Mouse (Mus musculus) CH12.LX (cell line): ENCODE data around the gene Crat. TPM values are rescaled to one million over a fixed set of nuclear protein-coding genes. Genes with fewer than 3 reads are reported as not detected.

Source experiments
- DNase-seq: peaks from one replicate; pipeline ENCODE4 v3.0.0-alpha.2; 2013; ENCODE audit errors: extremely low read depth
- H3K27ac ChIP-seq: 2 replicates; pipeline ENCODE4 v1.5.1; 2012; ENCODE audit warnings: low read depth, mild to moderate bottlenecking, control low read depth, moderate library complexity; ENCODE audit not compliant: insufficient read depth
- H3K27me3 ChIP-seq: replicated peaks from 2 replicates; pipeline ENCODE3; 2012; ENCODE audit warnings: inconsistent platforms
- H3K36me3 ChIP-seq, 2 experiments: replicated peaks in 1 of 2; 2 replicates each; pipeline versions ENCODE3 to v1.6.1; 2012; ENCODE audit warnings: inconsistent platforms in 1 of 2, low read length in 1 of 2, mild to moderate bottlenecking in 1 of 2, mixed read lengths in 1 of 2, moderate library complexity in 1 of 2; ENCODE audit not compliant: control insufficient read depth in 1 of 2, insufficient read depth in 1 of 2
- H3K4me1 ChIP-seq, 2 experiments: 2 replicates each; pipeline ENCODE4 v1.6.1; 2012; ENCODE audit warnings: inconsistent platforms in 1 of 2, moderate library complexity in 1 of 2; ENCODE audit not compliant: insufficient read depth in 2 of 2, control insufficient read depth in 1 of 2
- H3K4me2 ChIP-seq: 2 replicates; pipeline ENCODE4 v1.6.1; 2012; ENCODE audit warnings: low read depth, mild to moderate bottlenecking, control low read depth; ENCODE audit not compliant: poor library complexity, insufficient read depth, severe bottlenecking
- H3K4me3 ChIP-seq, 3 experiments: fragments of 150-350 bp in 1 of 3; sonication (generic) in 1 of 3; replicated peaks in 1 of 3; 2 replicates each; pipeline versions ENCODE3 to v1.5.1; 2011 to 2012; ENCODE audit warnings: low read depth in 2 of 3, low read length in 2 of 3, mild to moderate bottlenecking in 2 of 3, moderate library complexity in 2 of 3, control low read depth in 1 of 3, improper control_type of control experiment in 1 of 3, inconsistent platforms in 1 of 3, mixed read lengths in 1 of 3; ENCODE audit not compliant: poor library complexity in 1 of 3
- H3K79me2 ChIP-seq: replicated peaks from 2 replicates; pipeline ENCODE4 v1.6.1; 2012; ENCODE audit warnings: mild to moderate bottlenecking, moderate library complexity; ENCODE audit not compliant: control insufficient read depth, poor library complexity, insufficient read depth, severe bottlenecking; ENCODE audit errors: extremely low read depth
- H3K9ac ChIP-seq: 2 replicates; pipeline ENCODE4 v1.6.1; 2012; ENCODE audit warnings: low read depth, mild to moderate bottlenecking, control low read depth, moderate library complexity; ENCODE audit not compliant: insufficient read depth
- H3K9me3 ChIP-seq: replicated peaks from 2 replicates; pipeline ENCODE3; 2012; ENCODE audit warnings: low read length, inconsistent platforms, mixed read lengths
- CHD2 ChIP-seq: IDR thresholded peaks from 2 replicates; pipeline ENCODE4 v1.6.1; 2011; ENCODE audit warnings: low read length, improper control_type of control experiment
- E2F4 ChIP-seq: IDR thresholded peaks from 2 replicates; pipeline ENCODE4 v1.6.1; 2011; ENCODE audit warnings: low read depth, low read length, improper control_type of control experiment; ENCODE audit not compliant: insufficient replicate concordance
- ELF1 ChIP-seq: IDR thresholded peaks from 2 replicates; pipeline ENCODE4 v1.6.1; 2014; ENCODE audit warnings: low read depth, mild to moderate bottlenecking, inconsistent platforms, low read length, improper control_type of control experiment
- EP300 ChIP-seq: IDR thresholded peaks from 2 replicates; pipeline ENCODE4 v1.6.1; 2011; ENCODE audit warnings: low read length, improper control_type of control experiment
- IRF4 ChIP-seq: IDR thresholded peaks from 2 replicates; pipeline ENCODE4 v1.6.1; 2014; ENCODE audit warnings: low read depth, mild to moderate bottlenecking, inconsistent platforms, low read length, improper control_type of control experiment
- JUND ChIP-seq: conservative IDR thresholded peaks from 2 replicates; pipeline ENCODE4 v1.6.1; 2011; ENCODE audit warnings: low read depth, low read length, improper control_type of control experiment
- KAT2A ChIP-seq: IDR thresholded peaks from 2 replicates; pipeline ENCODE4 v1.6.1; 2012; ENCODE audit warnings: low read length, improper control_type of control experiment, inconsistent platforms; ENCODE audit not compliant: insufficient replicate concordance
- MAX ChIP-seq: IDR thresholded peaks from 2 replicates; pipeline ENCODE4 v1.6.1; 2011; ENCODE audit warnings: low read length, improper control_type of control experiment
- MEF2A ChIP-seq: IDR thresholded peaks from 2 replicates; pipeline ENCODE4 v1.6.1; 2014; ENCODE audit warnings: low read depth, mild to moderate bottlenecking, inconsistent platforms, low read length, improper control_type of control experiment, borderline replicate concordance
- MXI1 ChIP-seq: IDR thresholded peaks from 2 replicates; pipeline ENCODE4 v1.6.1; 2011; ENCODE audit warnings: mild to moderate bottlenecking, low read depth, low read length, improper control_type of control experiment
- MYC ChIP-seq: IDR thresholded peaks from 2 replicates; pipeline ENCODE4 v1.6.1; 2011; ENCODE audit warnings: low read depth, mild to moderate bottlenecking, improper control_type of control experiment, low read length
- NELFE ChIP-seq: IDR thresholded peaks from 2 replicates; pipeline ENCODE4 v1.6.1; 2011; ENCODE audit warnings: low read depth, low read length, improper control_type of control experiment
- POLR2A ChIP-seq: IDR thresholded peaks from 2 replicates; pipeline ENCODE4 v1.6.1; 2011; ENCODE audit warnings: low read depth, mild to moderate bottlenecking, improper control_type of control experiment, low read length
- RAD21 ChIP-seq: IDR thresholded peaks from 2 replicates; pipeline ENCODE4 v1.6.1; 2011; ENCODE audit warnings: low read depth, mild to moderate bottlenecking, low read length, improper control_type of control experiment, moderate library complexity
- RCOR1 ChIP-seq: conservative IDR thresholded peaks from 2 replicates; pipeline ENCODE4 v1.6.1; 2012; ENCODE audit warnings: low read depth, mild to moderate bottlenecking, inconsistent platforms, low read length, improper control_type of control experiment
- SIN3A ChIP-seq: IDR thresholded peaks from 2 replicates; pipeline ENCODE4 v1.6.1; 2012; ENCODE audit warnings: low read length, improper control_type of control experiment, inconsistent platforms
- SMC3 ChIP-seq: IDR thresholded peaks from 2 replicates; pipeline ENCODE4 v1.6.1; 2011; ENCODE audit warnings: low read depth, low read length, improper control_type of control experiment
- TBP ChIP-seq: conservative IDR thresholded peaks from 2 replicates; pipeline ENCODE4 v1.6.1; 2011; ENCODE audit warnings: low read depth, low read length, improper control_type of control experiment
- UBTF ChIP-seq: IDR thresholded peaks from 2 replicates; pipeline ENCODE4 v1.6.1; 2012; ENCODE audit warnings: low read depth, mild to moderate bottlenecking, inconsistent platforms, low read length, improper control_type of control experiment, moderate library complexity
- USF1 ChIP-seq: IDR thresholded peaks from 2 replicates; pipeline ENCODE4 v1.6.1; 2014; ENCODE audit warnings: low read depth, mild to moderate bottlenecking, inconsistent platforms, low read length, improper control_type of control experiment
- USF2 ChIP-seq: conservative IDR thresholded peaks from 2 replicates; pipeline ENCODE4 v1.6.1; 2011; ENCODE audit warnings: low read depth, low read length, improper control_type of control experiment
- ZC3H11A ChIP-seq: IDR thresholded peaks from 2 replicates; pipeline ENCODE4 v1.6.1; 2012; ENCODE audit warnings: low read depth, mild to moderate bottlenecking, inconsistent platforms, low read length, improper control_type of control experiment
- ZKSCAN1 ChIP-seq: IDR thresholded peaks from 2 replicates; pipeline ENCODE4 v1.6.1; 2012; ENCODE audit warnings: low read depth, inconsistent platforms, low read length, improper control_type of control experiment, borderline replicate concordance
- ZNF384 ChIP-seq: IDR thresholded peaks from 2 replicates; pipeline ENCODE4 v1.6.1; 2012; ENCODE audit warnings: low read depth, low read length, improper control_type of control experiment, inconsistent platforms
- dilution Hi-C: fragments of 300-500 bp; cut with MboI; formaldehyde crosslinking; loops from 2 replicates; pipeline ENCODE4 v1.14.3; 2020; ENCODE audit warnings: low sequenced_read_pairs; ENCODE audit not compliant: extremely low pct_unique_long_range_greater_than_20kb, extremely low pct_ligation_motif_present
- in situ Hi-C: fragments of 300-500 bp; cut with MboI; formaldehyde crosslinking; loops from 3 replicates; pipeline ENCODE4 v1.14.3; 2019; ENCODE audit warnings: low sequenced_read_pairs, low pct_ligation_motif_present, low pct_unique_long_range_greater_than_20kb, mixed read lengths
- polyA plus RNA-seq: library from polyadenylated mRNA; unstranded; fragments of >175 nt; gene quantifications from 2 replicates; pipeline ENCODE4 v1.2.1, GENCODE M21; 2012; ENCODE audit warnings: low read depth; ENCODE audit not compliant: insufficient read length
- total RNA-seq, 2 experiments: library from RNA; depleted of rRNA; stranded (reverse); fragments of 300-350 nt in 1 of 2; fragments of >200 nt in 1 of 2; gene quantifications; 2 replicates each; pipeline ENCODE4 v1.2.3; 2012 to 2014

Crat gene
- total and polyA plus RNA-seq, 3 experiments: 1.7 to 4.5 (median 4.2) TPM

GRCm38 (mm10) chr2:30381377-30381725, 34.3 kb downstream of the Crat start:
- H3K4me1 ChIP-seq: no peaks in the 10 kb centered on the region
- no peak overlapping the region for H3K4me3 ChIP-seq
- DNase-seq: no peak
- H3K27me3 ChIP-seq: no peaks in the 10 kb centered on the region
- no peaks in the 10 kb centered on the region for H3K79me2 ChIP-seq
- peaks cover 58 to 94% of the 10 kb centered on the region in 2 experiments for H3K36me3 ChIP-seq
- no peak overlapping the region for H3K4me2 ChIP-seq
- H3K9ac ChIP-seq: no peak overlapping the region
- dilution Hi-C loops: no loop called here
- no peaks in the 10 kb centered on the region for H3K9me3 ChIP-seq
- no peak overlapping the region for H3K27ac ChIP-seq
- TF ChIP-seq MAX: no peak
- TF ChIP-seq MXI1: no peak
- no peak for TF ChIP-seq USF2
- TF ChIP-seq ZKSCAN1: no peak
- no peak for TF ChIP-seq EP300
- TF ChIP-seq SMC3: no peak
- TF ChIP-seq KAT2A: no peak
- no peak for TF ChIP-seq MEF2A
- no peak for TF ChIP-seq IRF4
- no peak for TF ChIP-seq ZNF384
- in situ Hi-C loops: no loop called here

- dilution Hi-C loops (no loop called here), in situ Hi-C loops (no loop called here)
- Histone ChIP-seq H3K9ac (no peak overlapping the region), H3K9me3 (no peaks in the 10 kb centered on the region), H3K27ac (no peak overlapping the region), H3K36me3 (peaks cover 58 to 96% of the 10 kb centered on the region in 2 experiments), H3K4me2 (no peak overlapping the region), H3K27me3 (no peaks in the 10 kb centered on the region), H3K4me1 (no peaks in the 10 kb centered on the region), H3K79me2 (no peaks in the 10 kb centered on the region), H3K4me3 (no peak overlapping the region)
- DNase-seq: no peak
- TF ChIP-seq CHD2: no peak
- TF ChIP-seq RCOR1: no peak
- TF ChIP-seq RAD21: no peak
Measured at GRCm38 (mm10) chr2:30380564-30381376, 34.8 kb downstream of the Crat start.

GRCm38 (mm10) chr2:30379307-30379706, 36.3 kb downstream of the Crat start:
- Histone ChIP-seq H3K9ac (no peak overlapping the region), H3K4me1 (no peaks in the 10 kb centered on the region), H3K9me3 (no peaks in the 10 kb centered on the region), H3K27me3 (no peaks in the 10 kb centered on the region), H3K4me2 (no peak overlapping the region), H3K27ac (no peak overlapping the region), H3K4me3 (no peak overlapping the region), H3K79me2 (no peaks in the 10 kb centered on the region), H3K36me3 (peaks cover 55 to 92% of the 10 kb centered on the region in 2 experiments)
- DNase-seq: no peak
- TF ChIP-seq JUND: no peak
- no peak for TF ChIP-seq MEF2A
- no peak for TF ChIP-seq UBTF
- TF ChIP-seq ZC3H11A: no peak
- TF ChIP-seq SIN3A: no peak
- no peak for TF ChIP-seq MYC
- no peak for TF ChIP-seq POLR2A
- no peak for TF ChIP-seq SMC3
- TF ChIP-seq NELFE: no peak
- no peak for TF ChIP-seq ELF1
- no peak for TF ChIP-seq USF1
- TF ChIP-seq TBP: no peak
- TF ChIP-seq E2F4: no peak
- dilution Hi-C loops (no loop called here), in situ Hi-C loops (no loop called here)
